Mouse (Mus musculus) hindbrain, embryonic 15.5 days (tissue): ENCODE results near the gene Slc22a16. TPM values are rescaled to one million over a fixed set of nuclear protein-coding genes. Genes with fewer than 3 reads are reported as not detected.

Source experiments
- ATAC-seq: fragments of 200-750 bp; cut with Nextera tagmentation; 2 replicates; pipeline ENCODE4 v1.8.0; 2017; ENCODE audit warnings: low read depth, moderate number of reproducible peaks, moderate TSS enrichment; ENCODE audit not compliant: low FRiP score
- H3K27ac ChIP-seq: fragments of 300-500 bp; sonication (generic); replicated peaks from 2 replicates; pipeline ENCODE4 v1.5.1; 2015; ENCODE audit warnings: mild to moderate bottlenecking, inconsistent platforms
- H3K27me3 ChIP-seq: fragments of 300-500 bp; sonication (generic); 2 replicates; pipeline ENCODE4 v1.6.1; 2015; ENCODE audit warnings: control low read depth, inconsistent platforms
- H3K36me3 ChIP-seq: fragments of 300-500 bp; sonication (generic); 2 replicates; pipeline ENCODE4 v1.6.1; 2015; ENCODE audit warnings: control low read depth, inconsistent platforms
- H3K4me1 ChIP-seq: fragments of 300-500 bp; sonication (generic); replicated peaks from 2 replicates; pipeline ENCODE4 v1.6.1; 2015; ENCODE audit warnings: control low read depth, inconsistent platforms
- H3K4me2 ChIP-seq: fragments of 300-500 bp; sonication (generic); 2 replicates; pipeline ENCODE4 v1.6.1; 2015; ENCODE audit warnings: moderate library complexity, mild to moderate bottlenecking, inconsistent platforms
- H3K4me3 ChIP-seq: fragments of 300-500 bp; sonication (generic); 2 replicates; pipeline ENCODE4 v1.5.1; 2015; ENCODE audit warnings: mild to moderate bottlenecking, inconsistent platforms
- H3K9ac ChIP-seq: fragments of 300-500 bp; sonication (generic); 2 replicates; pipeline ENCODE4 v1.6.1; 2015; ENCODE audit warnings: inconsistent platforms
- H3K9me3 ChIP-seq: fragments of 300-500 bp; sonication (generic); 2 replicates; pipeline ENCODE4 v1.6.1; 2016; ENCODE audit warnings: control low read depth, inconsistent platforms
- WGBS: fragments of 180-500 bp; shearing (Covaris S2); methylation state at CpG from one replicate; pipeline ENCODE4 v1.1.7; 2015; 5-methylcytosine and 5-hydroxymethylcytosine counted together
- polyA plus RNA-seq: library from polyadenylated mRNA; unstranded; fragments of >200 nt; fragmentation: Nextera tagmentation; extraction: Ambion mirVana; gene quantifications from 2 replicates; pipeline ENCODE4 v1.2.1, GENCODE M21; 2015

Slc22a16 gene
- polyA plus RNA-seq, 1 experiment from 2014 or later, result not detected

GRCm38 (mm10) chr10:40644456-40644855 is 74.3 kb downstream of the Slc22a16 start:
- Histone ChIP-seq H3K4me1 (0 out of 2 replicates have a peak, but pooled peaks cover 3% of the 10 kb centered on the region), H3K4me3 (no peak overlapping the region), H3K4me2 (no peak overlapping the region), H3K27me3 (no peaks in the 10 kb centered on the region; the same call in 1 of the 2 replicates), H3K36me3 (no peaks in the 10 kb centered on the region), H3K9ac (no peak overlapping the region), H3K27ac (no peak overlapping the region), H3K9me3 (no peaks in the 10 kb centered on the region)
- no peak for ATAC-seq
- 79% methylated on average over 9 of the region's 9 CpGs for WGBS

GRCm38 (mm10) chr10:40645346-40645745 is 75.2 kb downstream of the Slc22a16 start:
- ATAC-seq, result no peak
- WGBS, result 89% methylated on average over 1 of the region's 1 CpGs
- Histone ChIP-seq H3K9me3 (no peaks in the 10 kb centered on the region), H3K4me2 (no peak overlapping the region), H3K4me1 (no peaks in the 10 kb centered on the region), H3K27ac (no peak overlapping the region), H3K4me3 (no peak overlapping the region), H3K36me3 (no peaks in the 10 kb centered on the region), H3K9ac (no peak overlapping the region), H3K27me3 (no peaks in the 10 kb centered on the region)

GRCm38 (mm10) chr10:40648776-40649175 is 78.6 kb downstream of the Slc22a16 start:
- Histone ChIP-seq H3K36me3 (no peaks in the 10 kb centered on the region), H3K27me3 (no peaks in the 10 kb centered on the region), H3K4me3 (no peak overlapping the region), H3K4me1 (no peaks in the 10 kb centered on the region; the same call in 1 of the 2 replicates), H3K9me3 (no peaks in the 10 kb centered on the region), H3K4me2 (no peak overlapping the region), H3K9ac (no peak overlapping the region), H3K27ac (no peak overlapping the region)
- 79% methylated on average over 12 of the region's 12 CpGs for WGBS
- ATAC-seq, result no peak

- Histone ChIP-seq H3K9ac (no peak overlapping the region), H3K9me3 (no peaks in the 10 kb centered on the region), H3K4me1 (no peaks in the 10 kb centered on the region; the same call in 1 of the 2 replicates), H3K4me3 (no peak overlapping the region), H3K27ac (no peak overlapping the region), H3K36me3 (no peaks in the 10 kb centered on the region), H3K27me3 (no peaks in the 10 kb centered on the region), H3K4me2 (no peak overlapping the region)
- ATAC-seq, result no peak
- 30% methylated on average over 4 of the region's 4 CpGs for WGBS
Observed at GRCm38 (mm10) chr10:40649634-40650033, 79.5 kb downstream of the Slc22a16 start.

- Histone ChIP-seq H3K36me3 (no peaks in the 10 kb centered on the region), H3K4me2 (no peak overlapping the region), H3K4me3 (no peak overlapping the region), H3K9me3 (no peaks in the 10 kb centered on the region), H3K4me1 (no peaks in the 10 kb centered on the region; the same call in 1 of the 2 replicates), H3K9ac (no peak overlapping the region), H3K27me3 (no peaks in the 10 kb centered on the region), H3K27ac (no peak overlapping the region)
- 57% methylated on average over 2 of the region's 2 CpGs for WGBS
- no peak for ATAC-seq
Observed at GRCm38 (mm10) chr10:40651676-40652075, 81.5 kb downstream of the Slc22a16 start.

Other genes starting within 250 kb of the Slc22a16 start
- 10.4 and 11.7 TPM in 2 replicates for gene Cdk19, start 230.8 kb upstream of the Slc22a16 start, polyA plus RNA-seq
- gene Ddo, start 59.7 kb downstream of the Slc22a16 start, polyA plus RNA-seq, result 1.2 and 1.6 TPM in 2 replicates
- gene Mettl24, start 112.9 kb downstream of the Slc22a16 start, polyA plus RNA-seq, result 0.51 and 0.60 TPM in 2 replicates